Mouse (Mus musculus): ENCODE measurements around the gene Zc3hc1.

- TF ChIP-seq EP300 (IDR thresholded peaks at IDR 0.05; ENCODE audit: insufficient read depth, low read depth, low read length): 0 out of 2 replicates have a peak, but pooled peaks have one; percentile 22
- TF ChIP-seq POLR2A (IDR thresholded peaks at IDR 0.05; ENCODE audit: insufficient read depth, low read depth, low read length): peak; percentile 86
- TF ChIP-seq CTCF (IDR thresholded peaks at IDR 0.05): no peak
Observed at GRCm38 (mm10) chr6:30390714-30391697, at the start of gene Zc3hc1.
